Mouse (Mus musculus) megakaryocyte, embryonic 14.5 days (primary cell): ENCODE data around the gene Prr14. TPM values are rescaled to one million over a fixed set of nuclear protein-coding genes. Genes with fewer than 3 reads are reported as not detected.

Experiments
- H3K27me3 ChIP-seq: replicated peaks from 2 replicates; pipeline ENCODE3; 2012; ENCODE audit warnings: inconsistent platforms
- H3K36me3 ChIP-seq: replicated peaks from 2 replicates; pipeline ENCODE3; 2012; ENCODE audit warnings: low read length, inconsistent platforms, mixed read lengths
- H3K4me1 ChIP-seq: 2 replicates; pipeline ENCODE4 v1.6.1; 2012; ENCODE audit warnings: inconsistent platforms
- H3K4me3 ChIP-seq: replicated peaks from 2 replicates; pipeline ENCODE3; 2012; ENCODE audit warnings: moderate library complexity, mild to moderate bottlenecking, inconsistent platforms
- H3K9me3 ChIP-seq: 2 replicates; pipeline ENCODE4 v1.6.1; 2012; ENCODE audit warnings: inconsistent platforms
- FLI1 ChIP-seq: IDR thresholded peaks from 2 replicates; pipeline ENCODE4 v1.6.1; 2012; ENCODE audit warnings: low read length, inconsistent platforms, mixed read lengths
- GATA1 ChIP-seq: IDR thresholded peaks from 3 replicates; pipeline ENCODE4 v1.6.1; 2012; ENCODE audit warnings: mixed read lengths, low read length, inconsistent platforms, borderline replicate concordance
- polyA plus RNA-seq: library from polyadenylated mRNA; stranded (reverse); fragments of >175 nt; gene quantifications from 2 replicates; pipeline ENCODE4 v1.2.3, GENCODE M21; 2012; ENCODE audit warnings: low replicate concordance; ENCODE audit not compliant: insufficient read depth

Prr14 gene
- polyA plus RNA-seq, 1 experiment = 83.1 TPM

DNA sequence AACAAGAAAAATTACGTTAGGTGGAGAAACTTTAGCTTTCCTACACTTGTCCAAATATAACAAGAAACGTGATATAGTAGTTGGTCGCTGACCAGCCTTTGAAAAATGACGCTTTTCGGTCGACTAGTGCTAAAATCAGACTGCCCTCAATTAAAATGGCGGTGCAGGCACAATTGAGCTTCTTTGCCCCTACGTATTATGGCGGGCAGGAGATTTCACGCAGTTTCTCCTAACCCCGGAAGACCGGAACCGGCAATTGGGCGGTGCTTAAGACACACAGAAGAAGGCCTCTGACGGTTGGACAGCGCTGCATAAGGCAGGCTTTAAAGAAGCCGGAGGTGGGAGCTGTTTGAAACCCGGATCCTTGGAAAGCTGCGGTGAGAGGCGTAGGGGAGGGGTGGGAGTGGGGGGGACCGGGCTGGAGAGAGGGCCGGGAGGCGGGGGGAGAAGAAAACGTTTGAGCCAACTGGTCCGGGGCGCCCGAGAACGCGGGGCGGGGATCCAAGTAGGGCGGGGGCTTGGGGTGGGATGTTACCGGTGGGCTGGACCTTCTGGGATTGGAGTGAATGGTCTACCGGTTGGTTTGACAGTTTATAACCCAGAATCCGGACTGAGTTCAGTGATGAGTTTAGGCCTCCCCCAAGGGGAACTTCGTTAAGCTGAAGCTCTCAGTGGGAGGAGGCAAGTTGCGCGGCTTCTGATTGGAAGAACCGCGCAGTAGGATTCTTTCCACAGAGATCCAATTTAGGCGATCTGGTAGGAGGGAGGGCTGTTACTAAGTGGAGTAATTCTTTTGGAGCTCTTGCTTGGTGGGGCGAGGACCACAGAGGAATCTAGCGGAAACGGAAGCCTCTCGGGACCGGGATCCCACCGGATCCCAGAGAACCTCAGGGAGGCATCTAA lies 11.6 kb downstream of the Prr14 start:
- Histone ChIP-seq H3K36me3 (peaks cover 68% of the 10 kb centered on the region), H3K9me3 (0 out of 2 replicates have a peak, but pooled peaks cover 5% of the 10 kb centered on the region), H3K4me3 (peak overlapping the region; percentile 95), H3K4me1 (peaks cover 44% of the 10 kb centered on the region), H3K27me3 (no peaks in the 10 kb centered on the region)
- TF ChIP-seq GATA1 = no peak
- no peak for TF ChIP-seq FLI1

DNA sequence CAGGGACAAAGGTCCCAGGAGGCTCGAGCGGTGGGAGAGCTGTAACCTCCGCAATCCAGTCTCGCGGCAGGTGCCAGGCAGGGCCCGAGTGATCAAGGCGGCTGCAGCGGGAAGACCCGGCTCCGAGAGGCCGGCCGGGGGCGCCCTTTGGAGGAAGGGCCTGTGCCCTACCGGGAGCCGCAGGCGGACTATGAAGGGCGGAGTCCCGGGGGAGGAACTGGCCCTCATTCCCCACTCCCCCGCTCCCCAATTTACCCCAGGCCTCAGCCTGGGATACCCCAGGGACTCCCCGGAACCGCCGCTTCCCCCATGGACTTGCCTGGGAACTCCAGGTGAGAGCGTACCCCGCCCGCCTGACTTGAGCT lies 12.2 kb downstream of the Prr14 start:
- Histone ChIP-seq H3K4me1 (peaks cover 50% of the 10 kb centered on the region), H3K36me3 (peaks cover 70% of the 10 kb centered on the region), H3K27me3 (no peaks in the 10 kb centered on the region), H3K9me3 (0 out of 2 replicates have a peak, but pooled peaks cover 5% of the 10 kb centered on the region), H3K4me3 (peak overlapping the region; percentile 95)
- no peak for TF ChIP-seq GATA1
- no peak for TF ChIP-seq FLI1

DNA sequence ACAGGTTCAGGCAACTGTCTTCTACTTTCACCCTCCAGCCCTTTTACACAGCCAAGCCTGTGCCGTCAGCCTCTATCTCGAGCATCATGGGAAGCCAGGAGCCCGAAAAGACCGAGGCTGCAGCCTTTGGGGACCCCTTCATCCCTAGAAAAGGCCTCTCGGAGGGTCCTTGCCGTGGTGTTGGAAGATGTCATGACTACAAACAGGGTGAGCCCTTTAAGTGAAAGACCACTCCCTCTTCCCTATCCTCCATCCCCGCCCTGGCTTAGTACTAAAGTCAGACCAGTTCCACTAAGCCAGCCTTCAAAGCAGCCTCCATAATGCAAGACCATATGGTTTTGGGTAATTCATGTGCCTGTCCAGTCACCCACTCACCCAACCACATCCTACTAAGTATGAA lies 12.6 kb downstream of the Prr14 start:
- Histone ChIP-seq H3K4me1 (peaks cover 54% of the 10 kb centered on the region), H3K4me3 (peak overlapping the region; percentile 95), H3K27me3 (no peaks in the 10 kb centered on the region), H3K9me3 (0 out of 2 replicates have a peak, but pooled peaks cover 5% of the 10 kb centered on the region), H3K36me3 (peaks cover 71% of the 10 kb centered on the region)
- TF ChIP-seq FLI1 = no peak
- TF ChIP-seq GATA1 = no peak

DNA sequence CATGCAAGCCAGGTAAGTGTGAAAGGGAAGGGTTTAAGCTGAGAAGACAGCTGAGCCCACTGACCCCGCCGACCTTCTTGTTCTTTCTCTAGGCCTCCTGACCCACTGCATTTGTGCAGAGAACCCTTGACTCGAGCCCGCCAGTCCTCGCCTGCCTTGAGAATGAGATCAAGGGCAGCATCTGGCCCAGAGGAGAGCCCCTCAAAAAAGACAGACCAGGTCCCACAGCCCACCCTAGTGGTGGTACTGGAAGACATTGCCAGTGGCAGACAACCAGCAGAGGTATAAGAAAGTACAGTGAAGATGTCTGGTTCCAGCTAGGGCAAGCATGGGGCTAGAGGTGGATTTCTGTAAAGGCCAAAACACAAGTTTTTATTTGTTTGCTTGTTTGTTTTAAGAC lies 14.3 kb downstream of the Prr14 start:
- H3K27me3 ChIP-seq = no peaks in the 10 kb centered on the region
- TF ChIP-seq FLI1 (no peak), GATA1 (no peak)
- H3K36me3 ChIP-seq = peaks cover 57% of the 10 kb centered on the region
- H3K9me3 ChIP-seq = 0 out of 2 replicates have a peak, but pooled peaks cover 3% of the 10 kb centered on the region
- peak overlapping the region; percentile 48 for H3K4me3 ChIP-seq
- peaks cover 58% of the 10 kb centered on the region for H3K4me1 ChIP-seq

DNA sequence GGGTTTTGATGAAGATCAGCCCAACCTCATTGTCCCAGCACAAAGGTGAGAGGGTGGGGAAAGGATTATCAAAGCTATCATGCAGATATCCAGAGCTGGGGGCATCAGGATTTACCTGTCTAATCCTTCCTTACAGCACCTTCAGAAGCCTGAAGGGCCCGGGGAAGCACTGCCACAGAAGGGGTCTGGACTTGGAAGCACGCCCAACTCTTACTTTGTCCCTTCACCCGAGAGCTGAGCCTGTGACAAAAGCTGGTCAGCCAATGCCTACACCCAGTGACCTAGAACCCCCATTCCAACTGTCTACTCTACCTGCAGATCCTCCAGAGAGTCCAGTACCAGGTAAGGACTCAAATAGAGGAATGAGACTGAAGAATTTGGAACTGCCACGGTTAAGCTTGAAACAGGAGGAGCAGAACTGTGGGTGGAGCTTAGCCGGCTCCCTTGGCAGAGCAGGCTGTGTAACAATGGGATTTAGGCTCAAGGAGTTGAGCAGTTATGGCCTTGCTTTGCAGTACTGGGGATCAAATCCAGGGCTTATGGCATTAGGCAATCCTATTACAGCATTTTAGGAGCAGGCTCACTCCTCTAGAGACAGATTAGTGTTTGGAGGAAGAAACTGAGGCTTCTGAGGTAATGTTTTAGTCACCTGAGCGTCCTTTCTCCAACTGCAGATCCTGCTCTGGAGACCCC lies 15.1 kb downstream of the Prr14 start:
- H3K9me3 ChIP-seq = no peaks in the 10 kb centered on the region
- peaks cover 53% of the 10 kb centered on the region for H3K4me1 ChIP-seq
- H3K36me3 ChIP-seq = peaks cover 53% of the 10 kb centered on the region
- H3K4me3 ChIP-seq = no peak overlapping the region
- H3K27me3 ChIP-seq = no peaks in the 10 kb centered on the region
- no peak for TF ChIP-seq FLI1
- no peak for TF ChIP-seq GATA1

DNA sequence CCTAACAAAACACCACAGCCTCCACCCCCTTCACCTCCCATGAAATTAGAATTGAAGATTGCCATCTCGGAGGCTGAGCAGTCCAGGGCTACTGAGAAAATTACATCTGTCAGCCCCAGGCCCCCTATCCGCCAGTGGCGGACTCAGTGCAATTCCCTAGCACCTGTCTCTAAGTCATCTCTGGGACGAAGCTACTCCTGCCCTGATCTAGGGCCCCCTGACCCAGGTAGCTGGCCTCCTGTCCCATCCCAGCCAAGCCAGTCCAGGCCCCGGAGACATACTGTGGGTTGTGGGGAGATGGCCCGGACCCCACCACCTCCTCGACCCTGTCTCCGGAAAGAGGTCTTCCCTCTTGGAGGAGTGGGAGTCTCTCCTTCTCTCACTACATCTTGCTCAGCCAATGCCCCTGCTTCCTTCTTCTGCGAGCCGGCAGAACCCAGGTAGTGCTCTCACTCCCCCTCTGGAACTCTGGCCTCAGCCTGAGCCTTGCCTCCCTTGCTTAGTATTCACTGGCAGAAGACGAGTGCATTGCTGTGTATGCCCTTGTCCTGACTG lies 15.9 kb downstream of the Prr14 start:
- H3K36me3 ChIP-seq = peaks cover 57% of the 10 kb centered on the region

DNA sequence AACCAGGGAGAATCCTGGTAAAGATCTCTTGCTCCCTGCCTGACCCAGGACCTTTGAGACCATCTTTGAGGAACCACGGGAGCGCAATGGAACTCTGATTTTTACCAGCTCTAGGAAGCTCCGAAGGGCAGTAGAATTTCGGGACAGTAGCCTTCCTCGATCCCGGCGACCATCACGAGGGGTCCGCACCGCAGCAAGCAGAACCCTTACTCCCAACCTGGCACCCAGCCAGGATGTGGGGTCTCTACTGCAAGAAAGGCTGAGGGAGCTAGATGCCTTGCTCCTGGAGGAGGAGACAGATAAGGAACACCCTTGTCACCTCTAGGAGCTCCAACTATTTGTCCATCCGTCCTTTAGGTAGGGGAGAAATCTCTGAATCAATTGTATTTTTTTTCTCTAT lies 16.9 kb downstream of the Prr14 start:
- TF ChIP-seq GATA1 = no peak
- TF ChIP-seq FLI1 = no peak
- Histone ChIP-seq H3K36me3 (peaks cover 68% of the 10 kb centered on the region), H3K4me1 (peaks cover 64% of the 10 kb centered on the region), H3K27me3 (no peaks in the 10 kb centered on the region), H3K9me3 (no peaks in the 10 kb centered on the region), H3K4me3 (peak overlapping the region; percentile 67)

More for the DNA sequence above, 15.9 kb downstream of the Prr14 start:
- H3K9me3 ChIP-seq = no peaks in the 10 kb centered on the region
- peaks cover 54% of the 10 kb centered on the region for H3K4me1 ChIP-seq
- H3K27me3 ChIP-seq = no peaks in the 10 kb centered on the region
- TF ChIP-seq GATA1 (no peak), FLI1 (no peak)
- no peak overlapping the region for H3K4me3 ChIP-seq

DNA sequence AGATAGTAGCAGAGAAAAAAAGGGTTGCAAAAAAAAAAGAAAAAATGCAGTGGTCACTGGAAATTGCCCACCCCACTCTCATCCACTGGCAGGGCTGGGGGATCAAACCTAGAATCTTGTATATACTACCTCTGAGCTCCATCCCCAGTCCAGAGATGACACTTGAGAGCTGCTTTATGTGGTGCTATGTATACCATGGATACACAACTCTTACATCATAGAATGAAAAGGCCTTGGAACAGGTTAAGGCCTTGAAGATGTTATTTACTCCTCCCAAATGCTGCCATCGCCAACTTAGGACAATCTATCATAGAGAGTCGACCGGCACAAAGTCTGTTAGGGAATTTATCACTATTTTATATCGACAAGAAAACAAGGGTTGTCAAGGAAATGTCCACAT lies 17.4 kb downstream of the Prr14 start:
- TF ChIP-seq GATA1 (no peak), FLI1 (no peak)
- peaks cover 69% of the 10 kb centered on the region for H3K4me1 ChIP-seq
- H3K27me3 ChIP-seq = no peaks in the 10 kb centered on the region
- H3K4me3 ChIP-seq = peak overlapping the region; percentile 97
- H3K9me3 ChIP-seq = no peaks in the 10 kb centered on the region
- H3K36me3 ChIP-seq = peaks cover 72% of the 10 kb centered on the region

DNA sequence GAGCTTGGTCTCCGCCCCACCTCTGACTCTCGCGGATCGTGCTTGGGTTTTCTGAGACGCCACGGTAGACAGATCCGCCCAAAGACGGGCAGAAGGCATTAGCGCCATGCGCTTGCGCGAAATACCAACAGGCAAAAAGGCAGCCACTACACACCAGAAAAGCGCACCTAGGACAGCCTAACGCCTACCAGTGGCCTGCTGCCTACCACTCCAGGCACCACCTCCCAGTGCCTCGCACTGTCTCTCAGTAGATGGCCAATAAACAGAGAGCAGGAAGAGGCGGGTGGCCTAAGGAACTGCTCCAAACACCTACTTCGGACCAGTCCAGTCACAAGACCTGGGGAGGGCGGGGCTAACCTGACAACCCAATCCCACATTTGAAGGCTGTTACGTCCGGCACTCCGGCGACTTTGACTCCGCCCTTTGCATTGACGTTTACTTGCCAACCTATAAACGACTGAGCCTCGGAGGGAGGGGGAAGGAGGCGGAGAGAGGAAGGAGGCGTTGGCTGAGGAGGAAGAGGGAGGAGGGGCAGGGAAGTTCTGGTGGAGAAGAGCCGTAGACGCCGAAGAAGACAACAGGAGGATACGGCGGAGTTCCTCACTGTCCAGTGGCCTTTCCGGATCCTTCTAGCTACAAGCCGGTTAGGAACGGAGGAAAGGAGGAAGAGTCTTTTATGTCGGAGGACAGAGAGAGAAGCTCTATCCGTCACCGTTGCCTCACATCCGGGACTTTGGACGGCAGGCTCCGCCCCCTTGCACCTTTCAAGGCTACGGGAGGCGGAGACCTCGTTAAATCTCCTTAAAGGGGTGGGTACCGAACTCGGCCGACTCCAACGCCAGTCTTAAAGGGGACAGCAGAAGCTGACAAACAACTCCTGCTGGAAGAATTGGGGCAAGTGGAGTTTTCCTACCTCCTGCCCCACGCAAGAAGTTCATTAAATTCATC lies 18.6 kb downstream of the Prr14 start:
- Histone ChIP-seq H3K36me3 (peaks cover 75% of the 10 kb centered on the region), H3K27me3 (no peaks in the 10 kb centered on the region), H3K4me3 (peak overlapping the region; percentile 97), H3K4me1 (peaks cover 72% of the 10 kb centered on the region), H3K9me3 (no peaks in the 10 kb centered on the region)
- no peak for TF ChIP-seq FLI1
- TF ChIP-seq GATA1 = no peak
